Mouse (Mus musculus) CH12.LX (cell line): ENCODE data around the gene Pcdh15.

Source experiments
- BHLHE40 ChIP-seq: IDR thresholded peaks from 2 replicates; pipeline ENCODE4 v1.6.1; 2011; ENCODE audit warnings: mild to moderate bottlenecking, low read depth, low read length, improper control_type of control experiment
- CTCF ChIP-seq, 2 experiments: IDR thresholded peaks in 1 of 2; conservative IDR thresholded peaks in 1 of 2; 2 replicates each; pipeline ENCODE4 v1.5.1; 2011 to 2012; ENCODE audit warnings: low read depth in 2 of 2, low read length in 2 of 2, improper control_type of control experiment in 1 of 2, inconsistent platforms in 1 of 2, mild to moderate bottlenecking in 1 of 2, moderate library complexity in 1 of 2
- EP300 ChIP-seq: IDR thresholded peaks from 2 replicates; pipeline ENCODE4 v1.6.1; 2011; ENCODE audit warnings: low read length, improper control_type of control experiment
- HCFC1 ChIP-seq: IDR thresholded peaks from 2 replicates; pipeline ENCODE4 v1.6.1; 2012; ENCODE audit warnings: low read depth, mild to moderate bottlenecking, inconsistent platforms, low read length, improper control_type of control experiment
- MAFK ChIP-seq: IDR thresholded peaks from 2 replicates; pipeline ENCODE4 v1.6.1; 2011; ENCODE audit warnings: low read length, improper control_type of control experiment; ENCODE audit not compliant: insufficient replicate concordance
- MAZ ChIP-seq: IDR thresholded peaks from 2 replicates; pipeline ENCODE4 v1.6.1; 2012; ENCODE audit warnings: low read depth, mild to moderate bottlenecking, inconsistent platforms, low read length, improper control_type of control experiment, moderate library complexity
- NRF1 ChIP-seq: IDR thresholded peaks from 2 replicates; pipeline ENCODE4 v1.6.1; 2014; ENCODE audit warnings: low read depth, mild to moderate bottlenecking, inconsistent platforms, low read length, improper control_type of control experiment, moderate library complexity
- POLR2A ChIP-seq: IDR thresholded peaks from 2 replicates; pipeline ENCODE4 v1.6.1; 2011; ENCODE audit warnings: low read depth, mild to moderate bottlenecking, improper control_type of control experiment, low read length
- SMC3 ChIP-seq: IDR thresholded peaks from 2 replicates; pipeline ENCODE4 v1.6.1; 2011; ENCODE audit warnings: low read depth, low read length, improper control_type of control experiment
- TBP ChIP-seq: conservative IDR thresholded peaks from 2 replicates; pipeline ENCODE4 v1.6.1; 2011; ENCODE audit warnings: low read depth, low read length, improper control_type of control experiment
- TCF12 ChIP-seq: IDR thresholded peaks from 2 replicates; pipeline ENCODE4 v1.6.1; 2014; ENCODE audit warnings: low read depth, mild to moderate bottlenecking, inconsistent platforms, low read length, improper control_type of control experiment
- USF1 ChIP-seq: IDR thresholded peaks from 2 replicates; pipeline ENCODE4 v1.6.1; 2014; ENCODE audit warnings: low read depth, mild to moderate bottlenecking, inconsistent platforms, low read length, improper control_type of control experiment

DNA sequence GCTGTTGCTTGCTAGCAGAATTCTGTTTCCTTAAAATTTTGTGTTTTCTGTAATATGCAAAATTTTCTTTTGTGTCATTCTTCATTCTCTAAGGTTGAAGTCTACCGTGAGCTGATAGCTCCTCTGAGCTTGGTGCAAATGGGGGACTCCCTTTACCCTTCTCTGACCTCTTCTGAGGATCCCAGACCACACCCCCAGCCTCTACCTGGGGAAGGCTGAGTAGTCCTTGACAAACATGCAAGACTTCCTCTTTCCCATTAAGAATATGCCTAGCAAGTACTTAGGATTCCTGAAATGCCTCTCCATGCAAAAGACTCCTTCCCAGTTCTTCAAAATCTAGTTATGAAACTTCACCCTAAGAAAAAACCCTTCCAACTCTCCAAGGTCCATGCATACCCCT lies 808.5 kb downstream of the Pcdh15 start:
- TF ChIP-seq MAZ (no peak), POLR2A (no peak), SMC3 (no peak), MAFK (no peak), CTCF (conservative IDR thresholded peaks at IDR 0.05 in 1 of 2, IDR thresholded peaks at IDR 0.05 in 1 of 2; ENCODE audit: low read depth in 2 of 2, low read length in 2 of 2) (no peak), BHLHE40 (no peak), EP300 (no peak), NRF1 (no peak), USF1 (no peak), HCFC1 (no peak), TBP (no peak), TCF12 (no peak)
